Mouse (Mus musculus) lung, postnatal 4 days (tissue): ENCODE results near the gene Myo1b.

Experiments used
- DNase-seq, 2 experiments: peaks; one replicate each; pipeline ENCODE4 v3.0.0; 2021

Gene Myo1b

GRCm38 (mm10) chr1:51778241-51778640, 137.6 kb downstream of the Myo1b start:
- DNase-seq, result no peak

- DNase-seq, result no peak
These were observed 145.4 kb downstream of the Myo1b start for GRCm38 (mm10) chr1:51770504-51770871.

GRCm38 (mm10) chr1:51769815-51770503, 145.9 kb downstream of the Myo1b start:
- DNase-seq, result no peak

- DNase-seq, result no peak
These were observed 149.6 kb downstream of the Myo1b start for GRCm38 (mm10) chr1:51766271-51766670.

- DNase-seq, result no peak
These were observed 150.7 kb downstream of the Myo1b start for GRCm38 (mm10) chr1:51765156-51765555.

- DNase-seq, result no peak
These were observed 156.2 kb downstream of the Myo1b start for GRCm38 (mm10) chr1:51759657-51760056.

- DNase-seq, result no peak
These were observed 157.4 kb downstream of the Myo1b start for GRCm38 (mm10) chr1:51758326-51759109.

- DNase-seq, result no peak
These were observed 162.2 kb downstream of the Myo1b start for GRCm38 (mm10) chr1:51753621-51754020.

- DNase-seq, result peak; percentile 30 to 33
These were observed 164.9 kb downstream of the Myo1b start for GRCm38 (mm10) chr1:51751006-51751405.

- DNase-seq, result no peak
These were observed 167.6 kb downstream of the Myo1b start for GRCm38 (mm10) chr1:51748306-51748705.

GRCm38 (mm10) chr1:51747494-51747893, 168.4 kb downstream of the Myo1b start:
- peak in 1 of 2 experiments; percentile 41 for DNase-seq

- no peak for DNase-seq
These were observed 169.1 kb downstream of the Myo1b start for GRCm38 (mm10) chr1:51746711-51747240.

- DNase-seq, result no peak
These were observed 172.0 kb downstream of the Myo1b start for GRCm38 (mm10) chr1:51743756-51744425.

GRCm38 (mm10) chr1:51742586-51742985, 173.3 kb downstream of the Myo1b start:
- no peak for DNase-seq

- DNase-seq, result no peak
These were observed 175.1 kb downstream of the Myo1b start for GRCm38 (mm10) chr1:51740626-51741231.

GRCm38 (mm10) chr1:51739252-51739852, 176.5 kb downstream of the Myo1b start:
- peak; percentile 11 to 32 for DNase-seq

GRCm38 (mm10) chr1:51736822-51737221, 179.0 kb downstream of the Myo1b start:
- DNase-seq, result peak; percentile 4 to 31

GRCm38 (mm10) chr1:51734721-51735120, 181.2 kb downstream of the Myo1b start:
- no peak for DNase-seq

- peak in 1 of 2 experiments; percentile 1 for DNase-seq
These were observed 186.5 kb downstream of the Myo1b start for GRCm38 (mm10) chr1:51729407-51729806.

GRCm38 (mm10) chr1:51728816-51729215, 187.1 kb downstream of the Myo1b start:
- peak in 1 of 2 experiments; percentile 1 for DNase-seq

- DNase-seq, result no peak
These were observed 195.8 kb downstream of the Myo1b start for GRCm38 (mm10) chr1:51719897-51720673.

GRCm38 (mm10) chr1:51710831-51711230, 205.0 kb downstream of the Myo1b start:
- no peak for DNase-seq
